Mouse (Mus musculus) cerebellum, adult 8-10 months (tissue): ENCODE measurements around the gene Sf3a3.
"Not testable (repeated sequence)": the region's sequence is repeated elsewhere in the genome, so short reads cannot be mapped to it uniquely, and the experiment has no call there.

Experiments
- DNase-seq: peaks from one replicate; pipeline ENCODE4 v3.0.0; 2022

Gene Sf3a3

GRCm38 (mm10) chr4:124700248-124700971 is 14.2 kb upstream of the Sf3a3 start, which contains the start of gene Fhl3:
TSS of gene Fhl3 (plus strand) at chr4:124700701.
- DNase-seq: no peak

- DNase-seq: no peak
Measured at GRCm38 (mm10) chr4:124701052-124701845, 13.3 kb upstream of the Sf3a3 start.

- no peak for DNase-seq
Measured at GRCm38 (mm10) chr4:124701916-124702315, 12.7 kb upstream of the Sf3a3 start.

- no peak for DNase-seq
Measured at GRCm38 (mm10) chr4:124703406-124703805, 11.2 kb upstream of the Sf3a3 start.

GRCm38 (mm10) chr4:124703881-124704796 is 10.4 kb upstream of the Sf3a3 start:
- DNase-seq: no peak

- no peak for DNase-seq
Measured at GRCm38 (mm10) chr4:124704797-124705474, 9.6 kb upstream of the Sf3a3 start.

- DNase-seq: no peak
Measured at GRCm38 (mm10) chr4:124705661-124706269, 8.8 kb upstream of the Sf3a3 start.

GRCm38 (mm10) chr4:124707381-124708199 is 7.0 kb upstream of the Sf3a3 start:
- not testable (repeated sequence) for DNase-seq

GRCm38 (mm10) chr4:124708200-124708517 is 6.4 kb upstream of the Sf3a3 start:
- not testable (repeated sequence) for DNase-seq

- DNase-seq: no peak
Measured at GRCm38 (mm10) chr4:124708518-124709477, 5.8 kb upstream of the Sf3a3 start.

- no peak for DNase-seq
Measured at GRCm38 (mm10) chr4:124709961-124710446, 4.6 kb upstream of the Sf3a3 start.

- no peak for DNase-seq
Measured at GRCm38 (mm10) chr4:124710776-124711291, 3.7 kb upstream of the Sf3a3 start.

- no peak for DNase-seq
Measured at GRCm38 (mm10) chr4:124712618-124713017, 2.0 kb upstream of the Sf3a3 start.

- DNase-seq: not testable (repeated sequence)
Measured at GRCm38 (mm10) chr4:124713850-124714249, 726 bp upstream of the Sf3a3 start.

GRCm38 (mm10) chr4:124719101-124719500 is 4.5 kb downstream of the Sf3a3 start:
- no peak for DNase-seq

GRCm38 (mm10) chr4:124726121-124726520 is 11.5 kb downstream of the Sf3a3 start:
- no peak for DNase-seq

GRCm38 (mm10) chr4:124736952-124737351 is 22.4 kb downstream of the Sf3a3 start:
- DNase-seq: no peak

GRCm38 (mm10) chr4:124737486-124737885 is 22.9 kb downstream of the Sf3a3 start:
- DNase-seq: no peak

GRCm38 (mm10) chr4:124738013-124738412 is 23.4 kb downstream of the Sf3a3 start:
- DNase-seq: no peak

- DNase-seq: no peak
Measured at GRCm38 (mm10) chr4:124738783-124739182, 24.2 kb downstream of the Sf3a3 start.
